Mouse (Mus musculus) mouse trophoblast stem cell (cell line): Measurements from ENCODE around the gene Reg2.
"Not testable (repeated sequence)": the region's sequence is repeated elsewhere in the genome, so short reads cannot be mapped to it uniquely, and the experiment has no call there.

ENCODE experiments used
- in situ Hi-C, 2 experiments: fragments of 300-500 bp; cut with MseI, MboI; formaldehyde crosslinking; loops; 2 replicates in 1 of 2; 3 replicates in 1 of 2; pipeline ENCODE4 v1.15.1; 2025

Reg2 gene

DNA sequence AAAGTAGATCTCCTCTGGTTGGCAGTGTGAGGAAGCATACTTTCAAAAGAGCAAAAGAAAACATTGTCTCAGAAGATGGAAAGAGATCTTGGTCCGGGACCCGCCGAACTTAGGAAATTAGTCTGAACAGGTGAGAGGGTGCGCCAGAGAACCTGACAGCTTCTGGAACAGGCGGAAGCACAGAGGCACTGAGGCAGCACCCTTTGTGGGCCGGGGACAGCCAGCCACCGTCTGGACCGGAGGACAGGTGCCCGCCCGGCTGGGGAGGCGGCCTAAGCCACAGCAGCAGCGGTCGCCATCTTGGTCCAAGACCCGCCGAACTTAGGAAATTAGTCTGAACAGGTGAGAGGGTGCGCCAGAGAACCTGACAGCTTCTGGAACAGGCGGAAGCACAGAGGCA, at the start of gene Reg2:
Reg2 (plus strand) TSS at position 301 of the 400 bp plus-strand sequence.
- in situ Hi-C loops: not testable (repeated sequence)

DNA sequence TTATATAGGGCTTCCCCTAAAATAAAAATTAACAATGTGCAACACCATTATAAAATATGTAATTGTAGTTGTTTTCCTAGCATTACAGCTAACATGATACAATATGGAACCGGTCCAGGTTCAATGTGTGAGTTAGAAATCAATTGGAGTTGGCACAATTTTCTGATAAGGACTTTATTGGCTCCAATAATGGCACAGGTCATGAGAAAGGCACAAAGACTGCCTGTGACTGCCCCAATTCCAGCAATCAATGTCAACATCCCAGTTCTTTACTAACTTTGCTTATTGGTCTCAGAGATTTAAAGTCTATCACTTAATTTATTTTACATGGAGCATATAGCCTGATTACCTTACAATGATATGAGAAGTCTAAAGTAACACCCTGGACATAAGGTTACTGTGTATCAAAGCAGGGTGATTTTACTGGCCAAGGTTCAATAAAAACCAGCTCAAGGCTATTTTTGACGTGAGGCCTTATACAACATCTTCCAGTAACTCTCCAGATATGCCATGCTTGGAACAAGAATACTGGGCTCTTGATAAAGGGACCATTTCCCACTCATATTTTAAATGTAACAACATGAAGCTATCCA, 33.4 kb upstream of the Reg2 start:
- in situ Hi-C loops: no loop called here

DNA sequence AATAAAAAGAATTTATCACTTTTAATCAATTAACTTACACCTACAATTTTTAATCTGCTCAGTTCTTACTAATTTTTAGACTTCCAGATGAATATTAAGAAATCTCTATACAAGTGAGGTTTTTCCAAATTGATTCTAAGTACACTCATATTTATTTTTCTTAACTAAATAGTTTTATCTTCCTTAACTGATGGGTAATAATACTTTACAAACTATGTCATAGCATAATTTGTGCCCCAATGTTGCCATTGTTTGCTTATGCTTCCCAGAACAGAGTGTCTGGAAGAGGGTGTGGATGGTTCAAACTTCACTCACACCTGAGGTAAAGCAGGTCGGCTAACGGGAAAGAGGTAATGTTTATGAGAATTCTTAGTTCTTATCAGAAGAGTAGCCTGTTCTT, 25.1 kb upstream of the Reg2 start, which contains the start of gene Reg3b:
Reg3b (plus strand) TSS at position 301 of the 400 bp plus-strand sequence.
- in situ Hi-C loops: no loop called here

DNA sequence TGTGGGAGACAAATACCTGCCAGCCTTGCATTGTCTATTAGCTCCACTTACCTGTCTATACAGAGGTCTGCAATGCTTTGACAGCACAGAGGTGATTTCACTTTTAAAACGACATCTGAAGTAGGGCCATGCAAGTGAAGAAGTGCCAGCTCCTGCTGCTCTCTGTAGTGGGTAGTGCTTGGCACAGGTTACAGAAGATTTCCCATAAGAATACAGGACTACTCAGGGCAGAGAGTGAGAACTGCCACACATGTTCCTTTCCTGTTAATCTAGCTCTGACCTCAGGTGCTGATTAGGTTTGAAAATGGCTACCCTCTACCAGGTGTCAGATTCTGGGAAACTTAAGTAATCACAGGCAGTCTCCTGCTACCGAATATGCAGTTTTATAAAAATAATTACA, 16.7 kb upstream of the Reg2 start, which contains the start of gene Reg3d:
Reg3d (minus strand) TSS at position 101 of the 400 bp plus-strand sequence.
- in situ Hi-C loops: no loop called here

DNA sequence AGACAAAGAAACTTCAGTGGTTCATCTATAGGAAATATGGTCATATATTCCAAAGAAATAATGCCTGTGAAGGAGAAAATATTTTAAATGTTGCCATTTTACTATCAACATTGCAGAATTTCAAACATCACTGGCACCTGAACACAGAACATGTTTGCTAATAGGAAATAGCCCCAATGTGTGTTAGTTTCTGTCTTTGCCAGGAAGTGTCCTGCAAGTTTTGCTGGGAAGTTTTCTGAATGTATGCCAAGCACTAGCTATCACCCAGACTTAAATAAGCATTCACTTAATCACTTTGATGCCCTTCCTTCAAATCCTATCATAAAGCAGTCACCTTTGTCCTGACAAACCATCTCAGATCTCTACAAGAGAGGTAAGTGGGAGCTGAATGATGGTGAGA, 15.0 kb upstream of the Reg2 start, which contains the start of gene Reg3a:
Reg3a (plus strand) TSS at position 301 of the 400 bp plus-strand sequence.
- in situ Hi-C loops: no loop called here

DNA sequence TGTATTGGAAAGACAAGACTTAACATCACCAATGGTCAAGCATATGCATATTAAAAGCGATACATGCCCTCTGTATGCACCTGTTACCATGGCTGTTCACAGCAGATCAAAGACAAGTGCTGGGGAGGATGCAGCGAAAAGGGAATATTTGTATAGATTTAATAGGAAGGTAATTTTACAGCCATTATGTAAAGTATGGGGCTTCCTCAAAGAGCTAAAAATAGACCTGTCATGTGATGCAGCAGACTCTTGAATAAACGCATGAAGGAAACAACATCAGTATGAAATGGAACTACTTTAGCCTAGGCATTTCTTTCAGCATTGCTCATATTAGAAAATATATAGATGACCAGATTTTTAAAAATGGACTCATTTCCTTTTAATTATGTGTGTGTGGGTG, 9.8 kb upstream of the Reg2 start:
- in situ Hi-C loops: no loop called here

DNA sequence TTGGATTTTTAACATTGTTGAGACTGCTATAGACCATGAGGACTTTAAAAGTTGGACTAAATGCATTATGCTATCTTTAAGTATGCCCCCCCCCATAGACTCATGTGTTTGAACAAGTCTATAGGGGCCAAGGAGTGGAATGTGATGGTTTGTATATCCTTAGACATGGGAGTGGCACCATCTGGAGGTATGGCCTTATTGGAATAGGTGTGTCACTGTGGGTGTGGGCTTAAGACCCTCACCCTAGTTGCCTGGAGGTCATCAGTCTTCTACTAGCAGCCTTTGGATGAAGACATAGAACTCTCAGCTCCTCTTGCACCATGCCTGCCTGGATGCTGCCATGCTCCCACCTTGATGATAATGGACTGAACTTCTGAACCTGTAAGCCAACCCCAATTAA, 27.0 kb downstream of the Reg2 start, which contains the start of gene Reg1:
Reg1 (plus strand) TSS at position 301 of the 400 bp plus-strand sequence.
- in situ Hi-C loops: not testable (repeated sequence)

DNA sequence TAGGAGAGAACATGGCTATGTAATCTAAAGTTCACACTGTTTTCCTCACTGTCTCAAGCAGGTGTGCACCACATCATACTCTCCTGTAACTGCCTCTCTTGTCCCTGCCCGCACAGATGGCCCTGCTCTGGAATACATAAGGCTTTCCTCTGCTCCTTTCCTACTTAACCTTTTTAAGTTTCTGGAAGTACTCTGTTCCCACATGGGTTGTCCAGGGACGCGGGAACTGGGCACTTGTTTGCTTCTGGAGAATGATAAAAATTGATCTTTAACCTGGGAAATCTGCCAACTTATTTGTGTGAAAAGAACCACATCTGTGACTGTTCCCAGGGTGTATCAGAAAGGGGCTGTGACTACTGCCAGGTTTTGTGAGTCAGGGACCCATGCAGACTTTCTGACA, 30.1 kb downstream of the Reg2 start:
- in situ Hi-C loops: no loop called here

DNA sequence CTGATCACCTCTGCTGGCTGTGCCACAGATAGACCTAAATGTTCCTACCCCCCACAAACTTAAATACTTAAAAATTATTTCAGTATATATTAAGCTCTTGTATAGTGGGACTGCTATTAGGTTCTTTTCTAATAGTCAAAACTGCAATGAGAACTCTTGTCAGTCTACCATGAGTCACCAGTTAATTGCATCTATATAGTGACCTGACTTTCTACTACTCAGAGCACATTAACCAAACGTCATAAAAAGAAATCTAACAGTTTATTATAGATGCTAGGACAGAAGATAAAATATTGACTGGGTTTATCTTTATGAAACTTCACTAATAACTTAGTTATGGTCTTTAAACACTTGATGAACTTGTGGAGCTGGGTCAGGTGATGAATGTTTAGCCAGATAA, 51.8 kb downstream of the Reg2 start:
- in situ Hi-C loops: no loop called here

DNA sequence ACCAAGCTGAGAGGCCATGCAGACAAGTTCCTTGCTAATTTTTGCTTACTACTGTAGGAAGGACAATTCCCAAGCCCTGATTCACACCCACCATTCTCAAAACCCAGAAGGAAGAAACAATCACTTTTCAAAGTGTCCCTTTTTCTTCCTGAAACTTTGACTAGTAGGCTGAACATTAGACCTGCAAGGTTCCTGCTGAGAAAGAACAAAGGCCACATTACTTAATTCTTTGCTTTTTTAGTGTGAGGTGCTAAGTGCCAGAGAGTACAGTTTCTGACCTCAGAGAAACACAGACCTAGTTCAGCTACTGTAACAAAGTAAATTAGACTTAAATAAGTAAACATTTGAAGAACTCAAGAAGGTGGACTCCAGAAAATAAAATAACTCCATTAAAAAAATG, 53.0 kb downstream of the Reg2 start:
- in situ Hi-C loops: no loop called here

DNA sequence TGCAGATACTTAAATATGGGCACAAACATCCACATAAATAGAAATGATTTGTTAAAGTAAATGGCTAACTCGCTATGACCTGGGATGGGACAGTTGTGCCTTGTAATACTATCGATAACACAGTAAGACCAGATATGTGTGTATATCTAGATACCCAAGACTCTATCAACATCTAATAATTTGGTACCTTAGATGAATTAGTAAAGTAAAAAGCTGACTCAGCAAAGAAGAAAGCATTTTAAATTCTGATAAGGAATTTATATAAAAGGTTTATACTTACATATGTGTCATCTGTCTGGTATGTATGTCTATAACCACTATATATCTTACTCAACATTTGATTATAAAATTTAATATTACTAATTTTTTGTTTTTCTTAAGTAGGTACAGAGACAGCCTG, 57.4 kb downstream of the Reg2 start:
- in situ Hi-C loops: no loop called here
